8 mouse cellular contexts compared by ENCODE assay signal in the genomic region with DNA sequence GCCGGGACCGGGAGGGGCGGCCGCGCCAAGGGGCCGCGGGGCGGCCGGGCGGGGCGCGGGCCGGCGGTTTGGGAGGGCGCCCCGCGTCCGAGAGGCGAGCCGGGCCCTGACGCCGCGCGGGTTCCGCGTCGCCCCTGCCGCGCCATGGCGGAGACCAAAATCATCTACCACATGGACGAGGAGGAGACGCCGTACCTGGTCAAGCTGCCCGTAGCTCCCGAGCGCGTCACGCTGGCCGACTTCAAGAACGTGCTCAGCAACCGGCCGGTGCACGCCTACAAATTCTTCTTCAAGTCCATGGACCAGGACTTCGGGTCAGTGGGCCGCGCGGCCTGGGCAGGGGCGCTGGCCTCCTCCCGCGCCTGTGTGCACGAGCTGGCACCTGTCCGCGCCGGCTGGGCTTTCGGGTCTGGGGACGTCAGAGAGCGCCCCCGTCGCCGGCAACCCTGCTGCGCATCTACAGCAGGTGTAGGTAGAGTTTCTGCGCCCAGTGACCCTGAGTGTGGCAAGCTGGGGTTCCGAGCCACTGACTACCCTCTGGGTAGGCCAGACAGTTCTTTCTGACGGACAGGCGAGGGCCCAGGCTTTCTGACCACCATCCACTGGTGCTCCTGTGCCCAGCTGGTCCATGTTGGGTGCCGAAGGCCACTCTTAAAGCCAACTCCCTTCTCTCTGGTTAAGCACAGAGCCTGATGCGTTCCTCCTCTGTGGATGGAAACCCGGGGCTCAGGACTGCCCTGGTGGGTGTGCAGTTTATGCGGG. TPM values are rescaled to one million over a fixed set of nuclear protein-coding genes. Genes with fewer than 3 reads are reported as not detected.
DNase-seq lines count a peak whose midpoint lies in the region; ATAC-seq and TF ChIP-seq lines count a peak whose summit lies in the region.

No protein-coding gene starts in this region.

- no peaks in the 10 kb centered on the region for H3K9me3 ChIP-seq in forebrain, postnatal 0 days (ENCODE audit: low read length)
- no peaks in the 10 kb centered on the region for H3K9me3 ChIP-seq in intestine, embryonic 16.5 days (ENCODE audit: control insufficient read depth, low read length)
- no peaks in the 10 kb centered on the region for H3K9me3 ChIP-seq in liver, postnatal 0 days (ENCODE audit: low read length)
- H3K9me3 ChIP-seq in neural tube, embryonic 13.5 days = no peaks in the 10 kb centered on the region

- no peak for TF ChIP-seq POLR2A in cerebellum, adult 2 months (IDR thresholded peaks at IDR 0.05; ENCODE audit: borderline replicate concordance, insufficient read depth, low read length)

- H3K4me3 ChIP-seq in cerebellum, adult 2 months (replicated peaks; ENCODE audit: insufficient read depth, low read depth, low read length) = peak overlapping the region; percentile 92
- H3K4me3 ChIP-seq in forebrain, postnatal 0 days (ENCODE audit: low read depth, low read length) = peak overlapping the region; percentile 93
- H3K4me3 ChIP-seq in intestine, embryonic 16.5 days (ENCODE audit: low read length) = peak overlapping the region; percentile 86
- H3K4me3 ChIP-seq in liver, postnatal 0 days (ENCODE audit: low read depth, low read length) = peak overlapping the region; percentile 73
- peak overlapping the region; percentile 89 for H3K4me3 ChIP-seq in neural tube, embryonic 13.5 days

- no peak for TF ChIP-seq EP300 in liver, postnatal 0 days (IDR thresholded peaks at IDR 0.05; ENCODE audit: low read depth)

- peak overlapping the region; percentile 92 for H3K9ac ChIP-seq in forebrain, postnatal 0 days
- peak overlapping the region; percentile 90 for H3K9ac ChIP-seq in intestine, embryonic 16.5 days (ENCODE audit: low read depth, low read length)
- H3K9ac ChIP-seq in liver, postnatal 0 days (replicated peaks) = peak overlapping the region; percentile 95
- H3K9ac ChIP-seq in neural tube, embryonic 13.5 days = peak overlapping the region; percentile 88

- no peaks in the 10 kb centered on the region for H3K27me3 ChIP-seq in cerebellum, adult 2 months (ENCODE audit: control insufficient read depth, insufficient read depth, low read length)
- H3K27me3 ChIP-seq in forebrain, postnatal 0 days (ENCODE audit: insufficient read depth, low read length) = no peaks in the 10 kb centered on the region
- no peaks in the 10 kb centered on the region for H3K27me3 ChIP-seq in intestine, embryonic 16.5 days (replicated peaks; ENCODE audit: control insufficient read depth, insufficient read depth, low read length)
- no peaks in the 10 kb centered on the region for H3K27me3 ChIP-seq in liver, postnatal 0 days (ENCODE audit: insufficient read depth, low read length)
- H3K27me3 ChIP-seq in neural tube, embryonic 13.5 days = 0 out of 2 replicates have a peak, but pooled peaks cover 1% of the 10 kb centered on the region

- ATAC-seq in forebrain, postnatal 0 days = peak; percentile 19
- peak; percentile 65 for ATAC-seq in intestine, embryonic 16.5 days
- ATAC-seq in liver, postnatal 0 days = peak; percentile 60
- peak; percentile 64 for ATAC-seq in neural tube, embryonic 13.5 days (ENCODE audit: low read depth)

- under 1% methylated on average over 56 of the region's 69 CpGs for WGBS in cerebellum, adult 2 months
- WGBS in forebrain, postnatal 0 days = 1% methylated on average over 63 of the region's 69 CpGs
- 2% methylated on average over 63 of the region's 69 CpGs for WGBS in intestine, embryonic 16.5 days
- WGBS in liver, postnatal 0 days (ENCODE audit: insufficient replicate concordance) = 3% methylated on average over 49 of the region's 69 CpGs
- 1% methylated on average over 69 of the region's 69 CpGs for WGBS in neural tube, embryonic 13.5 days

- no peak for TF ChIP-seq CTCF in cerebellum, adult 2 months (IDR thresholded peaks at IDR 0.05; ENCODE audit: borderline replicate concordance, insufficient read depth, low read depth, low read length)
- no peak; the same call in 1 of the 2 replicates for TF ChIP-seq CTCF in forebrain, postnatal 0 days (IDR thresholded peaks at IDR 0.05; ENCODE audit: low read depth)
- TF ChIP-seq CTCF in liver, postnatal 0 days (IDR thresholded peaks at IDR 0.05; ENCODE audit: low read depth) = peak; percentile 27; the same call in 1 of the 2 replicates

- peak; percentile 42 for DNase-seq in gastrocnemius, adult 18-20 months (ENCODE audit: low spot score)
- DNase-seq in gastrocnemius, postnatal 4 days (ENCODE audit: low spot score in 2 of 2) = no peak
- DNase-seq in cerebellum, adult 2 months = peak in 1 of 2 experiments; percentile 63
- peak; percentile 41 for DNase-seq in forebrain, postnatal 0 days
- peak; percentile 64 for DNase-seq in liver, postnatal 0 days
- DNase-seq in right cerebral cortex, postnatal 14 days = no peak

- H3K36me3 ChIP-seq in forebrain, postnatal 0 days (ENCODE audit: insufficient read depth) = no peaks in the 10 kb centered on the region
- no peaks in the 10 kb centered on the region for H3K36me3 ChIP-seq in intestine, embryonic 16.5 days (ENCODE audit: control insufficient read depth, insufficient read depth, low read length)
- no peaks in the 10 kb centered on the region for H3K36me3 ChIP-seq in liver, postnatal 0 days (replicated peaks; ENCODE audit: insufficient read depth, low read length)
- H3K36me3 ChIP-seq in neural tube, embryonic 13.5 days = no peaks in the 10 kb centered on the region

- H3K27ac ChIP-seq in cerebellum, adult 2 months (ENCODE audit: insufficient read depth, low read length) = peak overlapping the region; percentile 64; the same call in 1 of the 2 replicates
- H3K27ac ChIP-seq in forebrain, postnatal 0 days (ENCODE audit: low read depth, low read length) = peak overlapping the region; percentile 82
- H3K27ac ChIP-seq in intestine, embryonic 16.5 days (ENCODE audit: low read length) = peak overlapping the region; percentile 58; the same call in 1 of the 2 replicates
- H3K27ac ChIP-seq in liver, postnatal 0 days (ENCODE audit: low read depth) = peak overlapping the region; percentile 80
- H3K27ac ChIP-seq in neural tube, embryonic 13.5 days (replicated peaks) = peak overlapping the region; percentile 84

- H3K4me1 ChIP-seq in cerebellum, adult 2 months (ENCODE audit: control insufficient read depth, insufficient read depth, low read length) = peaks cover 33% of the 10 kb centered on the region
- peaks cover 23% of the 10 kb centered on the region for H3K4me1 ChIP-seq in forebrain, postnatal 0 days (ENCODE audit: insufficient read depth)
- H3K4me1 ChIP-seq in intestine, embryonic 16.5 days (ENCODE audit: control insufficient read depth, insufficient read depth, low read length) = peaks cover 27% of the 10 kb centered on the region
- peaks cover 40% of the 10 kb centered on the region for H3K4me1 ChIP-seq in liver, postnatal 0 days (ENCODE audit: insufficient read depth)
- H3K4me1 ChIP-seq in neural tube, embryonic 13.5 days (replicated peaks) = peaks cover 52% of the 10 kb centered on the region

- H3K4me2 ChIP-seq in forebrain, postnatal 0 days (ENCODE audit: low read depth) = peak overlapping the region; percentile 88
- peak overlapping the region; percentile 76 for H3K4me2 ChIP-seq in intestine, embryonic 16.5 days (ENCODE audit: low read depth, low read length)
- H3K4me2 ChIP-seq in liver, postnatal 0 days (ENCODE audit: low read depth, low read length) = peak overlapping the region; percentile 95
- H3K4me2 ChIP-seq in neural tube, embryonic 13.5 days = peak overlapping the region; percentile 88

RNA-seq across cellular contexts. Expression of gene Dvl1, which starts 0.6 kb away (rescaled TPM):
- total RNA-seq in gastrocnemius, adult 18-20 months (2021) = 100 to 1,000 TPM; 104 to 106 TPM
- 10 to 100 TPM; 82.1 to 85.1 TPM for total RNA-seq in gastrocnemius, postnatal 4 days (2021)
- 160 and 163 TPM in 2 replicates for polyA plus RNA-seq in cerebellum, adult 2 months (2012; rRNA removed)
- 118 and 120 TPM in 2 replicates for total RNA-seq in forebrain, postnatal 0 days (2014; rRNA removed)
- polyA plus RNA-seq in forebrain, postnatal 0 days (2015; fragmentation: Nextera tagmentation; extraction: Ambion mirVana) = 15.1 and 16.3 TPM in 2 replicates
- 3.7 and 4.7 TPM in 2 replicates for polyA plus RNA-seq in intestine, embryonic 16.5 days (2015; fragmentation: Nextera tagmentation; extraction: Ambion mirVana)
- 5.1 and 5.7 TPM in 2 replicates for polyA plus RNA-seq in liver, postnatal 0 days (2015; fragmentation: Nextera tagmentation; extraction: Ambion mirVana)
- polyA plus RNA-seq in neural tube, embryonic 13.5 days (2015; fragmentation: Nextera tagmentation; extraction: Ambion mirVana) = 8.6 and 14.6 TPM in 2 replicates

RNA-seq across cellular contexts. Expression of gene Mxra8, which starts 8.3 kb away (rescaled TPM):
- total RNA-seq in gastrocnemius, adult 18-20 months (2021) = 10 to 100 TPM; 25.0 to 29.7 TPM
- 100 to 1,000 TPM; 138 to 147 TPM for total RNA-seq in gastrocnemius, postnatal 4 days (2021)
- 23.8 and 29.7 TPM in 2 replicates for polyA plus RNA-seq in cerebellum, adult 2 months (2012; rRNA removed)
- total RNA-seq in forebrain, postnatal 0 days (2014; rRNA removed) = 19.5 and 35.9 TPM in 2 replicates
- polyA plus RNA-seq in forebrain, postnatal 0 days (2015; fragmentation: Nextera tagmentation; extraction: Ambion mirVana) = 25.0 and 30.5 TPM in 2 replicates
- polyA plus RNA-seq in intestine, embryonic 16.5 days (2015; fragmentation: Nextera tagmentation; extraction: Ambion mirVana) = 76.3 and 80.5 TPM in 2 replicates
- polyA plus RNA-seq in liver, postnatal 0 days (2015; fragmentation: Nextera tagmentation; extraction: Ambion mirVana) = 13.7 and 14.4 TPM in 2 replicates
- 29.3 and 33.9 TPM in 2 replicates for polyA plus RNA-seq in neural tube, embryonic 13.5 days (2015; fragmentation: Nextera tagmentation; extraction: Ambion mirVana)

RNA-seq across cellular contexts. Expression of gene Tas1r3, which starts 15.4 kb away (rescaled TPM):
- total RNA-seq in gastrocnemius, adult 18-20 months (2021) = under 1 TPM; 0.09 to 0.12 TPM
- total RNA-seq in gastrocnemius, postnatal 4 days (2021) = under 1 TPM; 0.26 to 0.34 TPM
- polyA plus RNA-seq in cerebellum, adult 2 months (2012; rRNA removed) = 0.87 and 1.0 TPM in 2 replicates
- 0.54 and 0.67 TPM in 2 replicates for total RNA-seq in forebrain, postnatal 0 days (2014; rRNA removed)
- polyA plus RNA-seq in forebrain, postnatal 0 days (2015; fragmentation: Nextera tagmentation; extraction: Ambion mirVana) = 0.14 and 0.22 TPM in 2 replicates
- polyA plus RNA-seq in intestine, embryonic 16.5 days (2015; fragmentation: Nextera tagmentation; extraction: Ambion mirVana) = 0.28 and 0.32 TPM in 2 replicates
- 0.08 and 0.09 TPM in 2 replicates for polyA plus RNA-seq in liver, postnatal 0 days (2015; fragmentation: Nextera tagmentation; extraction: Ambion mirVana)
- 0.45 and 0.72 TPM in 2 replicates for polyA plus RNA-seq in neural tube, embryonic 13.5 days (2015; fragmentation: Nextera tagmentation; extraction: Ambion mirVana)

RNA-seq across cellular contexts. Expression of gene Aurkaip1, which starts 16.7 kb away (rescaled TPM):
- 10 to 100 TPM; 79.5 to 82.6 TPM for total RNA-seq in gastrocnemius, adult 18-20 months (2021)
- 10 to 100 TPM; 80.6 to 80.9 TPM for total RNA-seq in gastrocnemius, postnatal 4 days (2021)
- polyA plus RNA-seq in cerebellum, adult 2 months (2012; rRNA removed) = 155 and 159 TPM in 2 replicates
- total RNA-seq in forebrain, postnatal 0 days (2014; rRNA removed) = 90.9 and 93.0 TPM in 2 replicates
- polyA plus RNA-seq in forebrain, postnatal 0 days (2015; fragmentation: Nextera tagmentation; extraction: Ambion mirVana) = 148 and 183 TPM in 2 replicates
- 180 and 196 TPM in 2 replicates for polyA plus RNA-seq in intestine, embryonic 16.5 days (2015; fragmentation: Nextera tagmentation; extraction: Ambion mirVana)
- polyA plus RNA-seq in liver, postnatal 0 days (2015; fragmentation: Nextera tagmentation; extraction: Ambion mirVana) = 89.9 and 92.7 TPM in 2 replicates
- polyA plus RNA-seq in neural tube, embryonic 13.5 days (2015; fragmentation: Nextera tagmentation; extraction: Ambion mirVana) = 139 and 145 TPM in 2 replicates

RNA-seq across cellular contexts. Expression of gene Cptp, which starts 21.5 kb away (rescaled TPM):
- 10 to 100 TPM; 13.0 to 16.2 TPM for total RNA-seq in gastrocnemius, adult 18-20 months (2021)
- 10 to 100 TPM; 14.0 to 17.6 TPM for total RNA-seq in gastrocnemius, postnatal 4 days (2021)
- 40.5 and 45.1 TPM in 2 replicates for polyA plus RNA-seq in cerebellum, adult 2 months (2012; rRNA removed)
- 12.7 and 19.8 TPM in 2 replicates for total RNA-seq in forebrain, postnatal 0 days (2014; rRNA removed)
- polyA plus RNA-seq in forebrain, postnatal 0 days (2015; fragmentation: Nextera tagmentation; extraction: Ambion mirVana) = 18.7 and 22.8 TPM in 2 replicates
- polyA plus RNA-seq in intestine, embryonic 16.5 days (2015; fragmentation: Nextera tagmentation; extraction: Ambion mirVana) = 23.6 and 24.9 TPM in 2 replicates
- polyA plus RNA-seq in liver, postnatal 0 days (2015; fragmentation: Nextera tagmentation; extraction: Ambion mirVana) = 8.1 and 8.4 TPM in 2 replicates
- 21.1 and 25.2 TPM in 2 replicates for polyA plus RNA-seq in neural tube, embryonic 13.5 days (2015; fragmentation: Nextera tagmentation; extraction: Ambion mirVana)

Comparison
In these comparisons a context has a peak if more than half of its experiments do, and no peak if none do; other contexts are left out.
1. DNase-seq: peak in gastrocnemius, adult 18-20 months (single experiment), forebrain, postnatal 0 days (single experiment) and liver, postnatal 0 days (single experiment); none in gastrocnemius, postnatal 4 days (0 of 2) and right cerebral cortex, postnatal 14 days (single experiment).
2. Peak in every context shown above with its lines, with median percentiles within 50 percentile points of each other: H3K27ac ChIP-seq, H3K4me3 ChIP-seq, ATAC-seq, H3K4me2 ChIP-seq and H3K9ac ChIP-seq.